Mouse (Mus musculus) macrophage (primary cell): Measurements from ENCODE around the gene Trappc2l. TPM values are rescaled to one million over a fixed set of nuclear protein-coding genes. Genes with fewer than 3 reads are reported as not detected.
"Not testable (repeated sequence)": the region's sequence is repeated elsewhere in the genome, so short reads cannot be mapped to it uniquely, and the experiment has no call there.

ENCODE experiments used
- H3K27ac ChIP-seq: fragments of 350-480 bp; formaldehyde crosslinking; 2 replicates; pipeline ENCODE4 v1.9.0; 2021
- H3K36me3 ChIP-seq: fragments of 350-480 bp; formaldehyde crosslinking; 2 replicates; pipeline ENCODE4 v1.9.0; 2021; ENCODE audit errors: inconsistent target
- H3K4me3 ChIP-seq: fragments of 350-480 bp; formaldehyde crosslinking; 2 replicates; pipeline ENCODE4 v1.9.0; 2021; ENCODE audit errors: inconsistent target
- H3K79me2 ChIP-seq: fragments of 350-480 bp; formaldehyde crosslinking; 2 replicates; pipeline ENCODE4 v1.9.0; 2021; ENCODE audit errors: inconsistent target
- WGBS: methylation state at CpG from one replicate; pipeline ENCODE4 v1.1.7; 2026; ENCODE audit warnings: inconsistent platforms; ENCODE audit not compliant: missing documents; 5-methylcytosine and 5-hydroxymethylcytosine counted together
- polyA plus RNA-seq: library from polyadenylated mRNA; stranded (reverse); fragments of 250-400 nt; gene quantifications from 3 replicates; pipeline ENCODE4 v1.2.4, GENCODE M21; 2018; ENCODE audit warnings: inconsistent platforms

The Trappc2l gene
- polyA plus RNA-seq, 1 experiment from 2014 or later = 54.4 TPM

GRCm38 (mm10) chr8:122625811-122626210 is 14.4 kb downstream of the Trappc2l start:
- H3K36me3 ChIP-seq = no peaks in the 10 kb centered on the region

DNA sequence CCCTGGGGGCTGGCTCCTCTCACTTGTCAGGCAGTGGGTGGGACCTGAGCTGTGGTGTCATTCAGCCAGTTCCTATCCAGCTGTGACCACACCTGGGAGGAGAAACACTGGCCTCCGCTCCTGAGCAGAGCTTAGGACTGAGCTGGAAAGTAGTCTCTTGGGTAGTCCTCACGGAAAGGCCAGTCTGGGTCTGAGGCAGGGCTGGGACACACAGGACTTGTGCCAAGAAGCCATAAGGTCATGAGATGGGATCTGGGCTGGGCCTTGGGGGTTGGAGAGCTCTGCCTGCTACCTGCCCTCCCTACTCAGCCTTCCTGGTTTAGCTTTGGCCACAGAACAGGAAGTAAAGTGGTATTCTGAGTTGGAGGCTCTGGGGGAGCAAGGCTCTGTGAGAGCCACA is 15.5 kb downstream of the Trappc2l start:
- Histone ChIP-seq H3K4me3 (no peak overlapping the region), H3K27ac (no peak overlapping the region), H3K36me3 (no peaks in the 10 kb centered on the region), H3K79me2 (no peaks in the 10 kb centered on the region)
- WGBS = 76% methylated on average over 2 of the region's 2 CpGs

More at GRCm38 (mm10) chr8:122625811-122626210, 14.4 kb downstream of the Trappc2l start:
- Histone ChIP-seq H3K27ac (no peak overlapping the region), H3K79me2 (no peaks in the 10 kb centered on the region), H3K4me3 (no peak overlapping the region)
- 76% methylated on average over 9 of the region's 9 CpGs for WGBS

DNA sequence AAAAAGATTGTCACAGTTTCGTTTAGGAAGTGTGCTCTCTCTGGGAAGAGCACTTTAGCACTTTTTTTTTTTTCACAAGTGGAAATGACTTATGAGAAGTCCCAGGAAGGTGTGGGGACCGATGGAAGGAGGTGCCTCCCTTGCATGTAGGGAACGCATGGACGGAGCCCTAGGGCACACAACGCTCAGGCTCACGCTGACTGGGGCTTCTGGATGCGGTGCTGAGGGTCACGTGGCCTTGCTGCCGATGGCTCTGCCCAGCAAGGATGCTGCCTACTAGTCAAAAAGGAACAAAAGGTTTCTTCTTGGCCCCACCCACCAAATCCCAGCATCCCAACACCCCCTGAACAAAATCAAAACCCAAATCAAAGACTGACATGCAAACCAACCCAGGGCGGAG is 17.9 kb downstream of the Trappc2l start:
- no peaks in the 10 kb centered on the region for H3K79me2 ChIP-seq
- H3K4me3 ChIP-seq = no peak overlapping the region
- H3K27ac ChIP-seq = no peak overlapping the region
- no peaks in the 10 kb centered on the region for H3K36me3 ChIP-seq
- 93% methylated on average over 10 of the region's 10 CpGs for WGBS

DNA sequence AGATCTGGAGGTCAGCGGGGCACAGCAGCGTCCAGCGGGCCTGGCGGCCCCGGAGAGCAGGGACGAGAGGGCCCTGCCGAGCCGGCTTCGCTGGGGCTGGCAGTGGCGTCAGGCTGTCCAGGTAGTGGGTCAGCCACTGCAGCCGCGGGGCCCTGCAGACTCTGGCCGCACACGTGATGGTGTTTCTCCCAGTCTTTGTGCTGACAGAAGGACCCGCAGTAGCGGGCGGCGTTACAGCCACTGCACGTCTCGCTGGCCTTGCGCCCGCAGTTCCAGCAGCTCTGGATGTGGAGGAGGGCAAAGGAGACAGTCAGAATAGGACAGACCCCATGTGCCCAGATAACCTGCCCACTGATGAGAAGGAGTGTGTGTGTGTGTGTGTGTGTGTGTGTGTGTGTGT is 19.3 kb downstream of the Trappc2l start:
- H3K36me3 ChIP-seq = no peaks in the 10 kb centered on the region
- WGBS = 94% methylated on average over 22 of the region's 22 CpGs

GRCm38 (mm10) chr8:122632134-122632533 is 20.7 kb downstream of the Trappc2l start:
- not testable (repeated sequence) for H3K27ac ChIP-seq, H3K4me3 ChIP-seq, H3K79me2 ChIP-seq, H3K36me3 ChIP-seq
- WGBS = 97% methylated on average over 3 of the region's 3 CpGs

More for the DNA sequence above, 19.3 kb downstream of the Trappc2l start:
- H3K4me3 ChIP-seq = no peak overlapping the region
- no peaks in the 10 kb centered on the region for H3K79me2 ChIP-seq
- no peak overlapping the region for H3K27ac ChIP-seq

DNA sequence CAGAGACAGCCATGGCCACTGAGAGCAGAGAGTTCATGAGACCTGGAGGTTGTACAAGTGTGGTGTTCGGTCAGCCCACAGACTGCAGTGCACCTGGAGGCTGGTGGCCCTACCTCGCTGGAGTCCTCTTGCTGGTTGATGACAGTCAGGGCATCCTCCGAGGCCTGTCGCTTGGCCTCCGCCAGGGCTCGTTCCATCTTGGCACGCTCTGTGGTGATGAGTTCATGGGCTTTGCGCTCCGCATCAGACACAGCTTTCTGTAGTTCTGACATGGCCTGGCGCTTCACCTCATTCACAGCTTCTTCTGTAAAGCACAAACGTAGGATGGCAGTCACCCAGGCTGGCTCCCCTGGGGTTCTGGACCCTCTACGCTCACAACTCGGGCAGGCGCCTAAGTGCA is 21.8 kb downstream of the Trappc2l start:
- Histone ChIP-seq H3K36me3 (no peaks in the 10 kb centered on the region), H3K79me2 (no peaks in the 10 kb centered on the region), H3K4me3 (no peak overlapping the region), H3K27ac (no peak overlapping the region)
- WGBS = 94% methylated on average over 14 of the region's 14 CpGs

DNA sequence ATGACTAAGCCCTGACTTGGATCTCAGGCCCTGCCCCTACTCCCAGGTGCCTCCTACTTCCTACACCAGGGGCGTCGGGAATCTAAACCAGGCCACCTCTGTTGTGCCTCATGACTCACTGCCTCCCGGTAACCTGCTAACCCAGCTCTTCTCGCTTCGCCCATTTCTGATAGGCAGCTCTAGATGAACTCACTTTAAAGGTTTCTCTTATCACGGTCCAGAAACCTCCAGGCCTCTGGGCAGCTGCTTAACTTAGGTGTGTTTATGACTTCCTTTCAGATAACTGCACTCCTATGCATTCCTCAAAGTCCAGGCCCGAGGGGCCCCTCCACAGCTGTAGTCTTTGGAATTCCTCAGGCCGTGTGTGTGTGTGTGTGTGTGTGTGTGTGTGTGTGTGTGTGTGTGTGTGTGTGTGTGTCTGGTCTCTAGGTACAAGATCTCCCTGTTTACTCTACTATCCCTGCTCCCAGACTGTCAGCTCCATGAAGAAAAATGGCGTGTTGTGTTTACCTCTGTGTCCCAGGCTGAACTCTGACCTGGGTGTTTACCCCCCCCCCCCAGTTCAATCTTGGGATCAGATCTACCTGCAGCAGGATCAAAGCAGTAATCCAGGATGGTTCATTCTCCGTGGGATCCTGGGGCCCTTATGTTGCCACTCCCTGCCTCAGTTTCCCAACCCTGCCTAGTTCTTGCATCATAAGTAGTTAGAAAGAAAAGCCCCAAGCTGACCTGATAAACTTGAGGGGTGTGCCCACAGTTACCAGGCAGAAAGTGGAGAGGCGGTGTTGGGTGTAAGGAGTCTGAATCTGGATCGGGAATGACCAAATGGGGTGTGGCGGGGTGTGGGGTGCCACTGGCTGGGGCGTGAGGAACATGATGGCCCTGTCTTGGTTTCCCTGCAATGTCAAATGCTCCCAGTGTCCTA is 24.7 kb downstream of the Trappc2l start:
- H3K36me3 ChIP-seq = no peaks in the 10 kb centered on the region
- WGBS = 92% methylated on average over 12 of the region's 14 CpGs

GRCm38 (mm10) chr8:122636803-122637175 is 25.3 kb downstream of the Trappc2l start:
- H3K36me3 ChIP-seq = no peaks in the 10 kb centered on the region
- H3K27ac ChIP-seq = no peak overlapping the region
- no peak overlapping the region for H3K4me3 ChIP-seq
- H3K79me2 ChIP-seq = no peaks in the 10 kb centered on the region
- 79% methylated on average over 9 of the region's 9 CpGs for WGBS

More for the DNA sequence above, 24.7 kb downstream of the Trappc2l start:
- H3K4me3 ChIP-seq = no peak overlapping the region
- H3K27ac ChIP-seq = no peak overlapping the region
- H3K79me2 ChIP-seq = no peaks in the 10 kb centered on the region

- 93% methylated on average over 9 of the region's 9 CpGs for WGBS
- H3K36me3 ChIP-seq = no peaks in the 10 kb centered on the region
- no peak overlapping the region for H3K4me3 ChIP-seq
- H3K79me2 ChIP-seq = no peaks in the 10 kb centered on the region
- H3K27ac ChIP-seq = no peak overlapping the region
These were observed 25.8 kb downstream of the Trappc2l start for GRCm38 (mm10) chr8:122637230-122637629.

GRCm38 (mm10) chr8:122638601-122639000 is 27.2 kb downstream of the Trappc2l start:
- Histone ChIP-seq H3K36me3 (no peaks in the 10 kb centered on the region), H3K79me2 (no peaks in the 10 kb centered on the region), H3K27ac (no peak overlapping the region), H3K4me3 (no peak overlapping the region)
- WGBS = 86% methylated on average over 16 of the region's 16 CpGs

DNA sequence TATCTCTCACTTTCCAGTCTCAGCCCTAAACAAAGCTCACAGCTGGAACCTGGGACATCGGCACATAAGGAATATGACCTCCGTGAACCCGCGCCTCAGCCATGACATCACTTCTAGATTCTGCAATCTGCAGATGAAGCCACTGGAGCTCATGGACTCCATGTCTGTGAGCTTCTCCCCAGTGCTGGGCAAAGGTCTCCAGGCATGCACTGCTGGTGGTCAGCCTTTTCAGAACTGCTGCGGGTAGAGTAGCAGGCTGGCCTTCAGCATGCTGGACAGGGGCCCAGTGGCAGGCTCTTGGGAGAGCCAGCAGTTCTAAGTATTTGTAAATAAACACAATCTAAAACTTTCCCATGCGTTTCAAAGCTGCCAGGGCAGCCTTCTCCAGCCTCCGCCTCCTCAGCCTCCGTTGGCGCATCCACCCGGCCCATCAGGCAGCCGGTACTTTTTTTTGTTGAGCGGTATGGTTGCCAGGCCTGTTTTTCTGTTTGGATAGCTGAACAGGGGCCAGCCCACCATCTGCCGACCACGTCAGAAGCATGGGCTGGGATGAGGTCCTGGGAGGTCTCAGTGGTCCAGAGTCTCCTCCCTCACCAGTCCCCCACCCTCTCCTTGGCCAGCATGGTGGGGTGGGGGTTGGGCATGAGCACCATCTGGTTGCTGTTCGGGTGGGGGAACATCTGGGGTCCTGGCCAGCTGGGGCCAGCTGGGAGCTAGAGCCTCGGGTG is 28.2 kb downstream of the Trappc2l start:
- Histone ChIP-seq H3K79me2 (no peaks in the 10 kb centered on the region), H3K4me3 (no peak overlapping the region), H3K27ac (no peak overlapping the region), H3K36me3 (no peaks in the 10 kb centered on the region)
- 95% methylated on average over 14 of the region's 16 CpGs for WGBS

GRCm38 (mm10) chr8:122640825-122641224 is 29.4 kb downstream of the Trappc2l start:
- WGBS = 88% methylated on average over 4 of the region's 4 CpGs
- H3K79me2 ChIP-seq = no peaks in the 10 kb centered on the region
- H3K27ac ChIP-seq = no peak overlapping the region
- H3K4me3 ChIP-seq = no peak overlapping the region
- H3K36me3 ChIP-seq = no peaks in the 10 kb centered on the region

GRCm38 (mm10) chr8:122641406-122641805 is 30.0 kb downstream of the Trappc2l start:
- H3K4me3 ChIP-seq = no peak overlapping the region
- H3K36me3 ChIP-seq = no peaks in the 10 kb centered on the region
- H3K79me2 ChIP-seq = no peaks in the 10 kb centered on the region
- 95% methylated on average over 14 of the region's 15 CpGs for WGBS
- no peak overlapping the region for H3K27ac ChIP-seq

DNA sequence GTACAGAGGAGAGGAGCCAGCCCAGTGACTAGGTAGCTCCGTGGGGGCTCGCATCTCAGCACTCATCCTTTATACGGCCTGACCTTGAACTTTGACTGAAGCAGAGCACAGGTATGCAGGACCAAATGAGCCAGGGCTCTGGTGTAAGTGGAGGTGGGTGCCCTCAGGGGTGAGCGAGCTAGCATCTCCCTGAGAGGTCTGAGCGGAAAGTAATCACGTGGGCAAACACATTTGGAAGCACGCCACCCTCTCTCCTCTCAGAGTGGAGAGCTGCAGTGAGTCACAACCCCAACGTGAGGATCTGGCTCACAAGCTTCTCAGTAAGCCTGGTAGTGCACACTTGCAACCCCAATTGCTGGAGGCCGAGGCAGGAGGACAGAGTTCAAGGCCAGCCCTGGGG is 30.6 kb downstream of the Trappc2l start:
- Histone ChIP-seq H3K27ac (no peak overlapping the region), H3K36me3 (no peaks in the 10 kb centered on the region), H3K79me2 (no peaks in the 10 kb centered on the region), H3K4me3 (no peak overlapping the region)
- WGBS = 88% methylated on average over 9 of the region's 9 CpGs
